Mouse (Mus musculus): ENCODE data around the gene Kcnab1. TPM values are rescaled to one million over a fixed set of nuclear protein-coding genes. Genes with fewer than 3 reads are reported as not detected.
"Not testable (repeated sequence)": the region's sequence is repeated elsewhere in the genome, so short reads cannot be mapped to it uniquely, and the experiment has no call there.

Kcnab1 gene
- polyA plus RNA-seq, 1 experiment = 1.4 TPM

- DNase-seq (ENCODE audit: low spot score) = no peak
Observed at GRCm38 (mm10) chr3:65367944-65368343, 258.8 kb downstream of the Kcnab1 start.

- DNase-seq (ENCODE audit: low spot score) = no peak
Observed at GRCm38 (mm10) chr3:65372552-65372951, 263.4 kb downstream of the Kcnab1 start.

- no peak for DNase-seq (ENCODE audit: low spot score)
Observed at GRCm38 (mm10) chr3:65373594-65374182, 264.5 kb downstream of the Kcnab1 start.

GRCm38 (mm10) chr3:65374729-65375128, 265.5 kb downstream of the Kcnab1 start:
- no peak for DNase-seq (ENCODE audit: low spot score)

- no peak for DNase-seq (ENCODE audit: low spot score)
Observed at GRCm38 (mm10) chr3:65378724-65379123, 269.5 kb downstream of the Kcnab1 start.

- DNase-seq (ENCODE audit: low spot score) = no peak
Observed at GRCm38 (mm10) chr3:65379884-65380539, 270.8 kb downstream of the Kcnab1 start.

- DNase-seq (ENCODE audit: low spot score) = no peak
Observed at GRCm38 (mm10) chr3:65381094-65381493, 271.9 kb downstream of the Kcnab1 start.

GRCm38 (mm10) chr3:65384431-65384830, 275.2 kb downstream of the Kcnab1 start:
- DNase-seq (ENCODE audit: low spot score) = no peak

GRCm38 (mm10) chr3:65385771-65386170, 276.6 kb downstream of the Kcnab1 start:
- no peak for DNase-seq (ENCODE audit: low spot score)

- no peak for DNase-seq (ENCODE audit: low spot score)
Observed at GRCm38 (mm10) chr3:65391222-65391783, 282.1 kb downstream of the Kcnab1 start.

GRCm38 (mm10) chr3:65391784-65392420, 282.7 kb downstream of the Kcnab1 start:
- peak; percentile 25 for DNase-seq (ENCODE audit: low spot score)

- DNase-seq (ENCODE audit: low spot score) = peak; percentile 91
Observed at GRCm38 (mm10) chr3:65392421-65392817, 283.2 kb downstream of the Kcnab1 start, which contains the start of gene Ssr3. TSS of gene Ssr3 (minus strand) at chr3:65392623.

- DNase-seq (ENCODE audit: low spot score) = not testable (repeated sequence)
Observed at GRCm38 (mm10) chr3:65395111-65395510, 285.9 kb downstream of the Kcnab1 start.

- no peak for DNase-seq (ENCODE audit: low spot score)
Observed at GRCm38 (mm10) chr3:65396835-65397504, 287.8 kb downstream of the Kcnab1 start.

- no peak for DNase-seq (ENCODE audit: low spot score)
Observed at GRCm38 (mm10) chr3:65397566-65397965, 288.4 kb downstream of the Kcnab1 start.

- DNase-seq (ENCODE audit: low spot score) = no peak
Observed at GRCm38 (mm10) chr3:65405781-65406180, 296.6 kb downstream of the Kcnab1 start.

- no peak for DNase-seq (ENCODE audit: low spot score)
Observed at GRCm38 (mm10) chr3:65407891-65408290, 298.7 kb downstream of the Kcnab1 start.

GRCm38 (mm10) chr3:65416571-65416970, 307.4 kb downstream of the Kcnab1 start:
- no peak for DNase-seq (ENCODE audit: low spot score)

GRCm38 (mm10) chr3:65417913-65418594, 308.9 kb downstream of the Kcnab1 start:
- no peak for DNase-seq (ENCODE audit: low spot score)

- no peak for DNase-seq (ENCODE audit: low spot score)
Observed at GRCm38 (mm10) chr3:65419706-65420105, 310.5 kb downstream of the Kcnab1 start.
